Mouse (Mus musculus) heart, embryonic 14.5 days (tissue): Measurements from ENCODE around the gene Gm7029. TPM values are rescaled to one million over a fixed set of nuclear protein-coding genes. Genes with fewer than 3 reads are reported as not detected.
A peak's percentile ranks its signal among the peaks of the same experiment; 100 is the strongest.
"Not testable (repeated sequence)": the region's sequence is repeated elsewhere in the genome, so short reads cannot be mapped to it uniquely, and the experiment has no call there.

ENCODE experiments used
- ATAC-seq: fragments of 200-750 bp; cut with Nextera tagmentation; 2 replicates; pipeline ENCODE4 v1.8.0; 2017; ENCODE audit warnings: low read depth, moderate TSS enrichment; ENCODE audit not compliant: insufficient number of reproducible peaks, insufficient read depth, low FRiP score
- H3K27ac ChIP-seq, 2 experiments: fragments of 200-500 bp in 1 of 2; fragments of 300-500 bp in 1 of 2; sonication (generic) in 1 of 2; replicated peaks in 1 of 2; 2 replicates each; pipeline ENCODE4 v1.5.1; 2012 to 2014; ENCODE audit warnings: low read depth in 2 of 2, low read length in 2 of 2, control low read depth in 1 of 2, mild to moderate bottlenecking in 1 of 2, mixed read lengths in 1 of 2; ENCODE audit not compliant: control insufficient read depth in 1 of 2, insufficient read depth in 1 of 2
- H3K27me3 ChIP-seq: fragments of 300-500 bp; sonication (generic); 2 replicates; pipeline ENCODE4 v1.6.1; 2014; ENCODE audit warnings: mild to moderate bottlenecking, low read length, control low read depth; ENCODE audit not compliant: control insufficient read depth, insufficient read depth
- H3K36me3 ChIP-seq: fragments of 300-500 bp; sonication (generic); 2 replicates; pipeline ENCODE4 v1.6.1; 2014; ENCODE audit warnings: mild to moderate bottlenecking, control low read depth, low read length, mixed read lengths; ENCODE audit not compliant: control insufficient read depth, insufficient read depth
- H3K4me1 ChIP-seq, 2 experiments: fragments of 200-500 bp in 1 of 2; fragments of 300-500 bp in 1 of 2; sonication (generic) in 1 of 2; 2 replicates each; pipeline ENCODE4 v1.6.1; 2012 to 2014; ENCODE audit warnings: low read length in 2 of 2, control low read depth in 1 of 2, mixed read lengths in 1 of 2; ENCODE audit not compliant: control insufficient read depth in 2 of 2, insufficient read depth in 2 of 2
- H3K4me2 ChIP-seq: fragments of 300-500 bp; sonication (generic); 2 replicates; pipeline ENCODE4 v1.6.1; 2014; ENCODE audit warnings: mild to moderate bottlenecking, low read length
- H3K4me3 ChIP-seq, 2 experiments: fragments of 200-500 bp in 1 of 2; fragments of 300-500 bp in 1 of 2; sonication (generic) in 1 of 2; 2 replicates each; pipeline ENCODE4 v1.5.1; 2012 to 2014; ENCODE audit warnings: low read length in 2 of 2, mild to moderate bottlenecking in 2 of 2, control low read depth in 1 of 2, low read depth in 1 of 2, moderate library complexity in 1 of 2; ENCODE audit not compliant: control insufficient read depth in 1 of 2, insufficient read depth in 1 of 2
- H3K9ac ChIP-seq: fragments of 300-500 bp; sonication (generic); 2 replicates; pipeline ENCODE4 v1.6.1; 2014; ENCODE audit warnings: mild to moderate bottlenecking, low read length
- H3K9me3 ChIP-seq: fragments of 300-500 bp; sonication (generic); 2 replicates; pipeline ENCODE4 v1.6.1; 2016; ENCODE audit warnings: low read length, control low read depth; ENCODE audit not compliant: control insufficient read depth
- WGBS: fragments of 180-500 bp; shearing (Covaris S2); extraction: QIAGEN DNeasy Blood & Tissue Kit; methylation state at CpG from one replicate; pipeline ENCODE4 v1.1.7; 2014; 5-methylcytosine and 5-hydroxymethylcytosine counted together
- polyA plus RNA-seq: library from polyadenylated mRNA; unstranded; fragments of >200 nt; fragmentation: Nextera tagmentation; extraction: Ambion mirVana; gene quantifications from 2 replicates; pipeline ENCODE4 v1.2.1, GENCODE M21; 2014

Gene Gm7029
- polyA plus RNA-seq, result not detected in 2 replicates

GRCm38 (mm10) chr17:33873537-33873936 lies at the start of gene Gm7029:
Gm7029 (plus strand) TSS chr17:33873837.
- H3K4me1 ChIP-seq, H3K9me3 ChIP-seq, H3K4me3 ChIP-seq, ATAC-seq, H3K27ac ChIP-seq, H3K27me3 ChIP-seq, H3K4me2 ChIP-seq, H3K9ac ChIP-seq: not testable (repeated sequence)
- H3K36me3 ChIP-seq, result peaks cover 30% of the 10 kb centered on the region
- 76% methylated on average over 3 of the region's 12 CpGs for WGBS

DNA sequence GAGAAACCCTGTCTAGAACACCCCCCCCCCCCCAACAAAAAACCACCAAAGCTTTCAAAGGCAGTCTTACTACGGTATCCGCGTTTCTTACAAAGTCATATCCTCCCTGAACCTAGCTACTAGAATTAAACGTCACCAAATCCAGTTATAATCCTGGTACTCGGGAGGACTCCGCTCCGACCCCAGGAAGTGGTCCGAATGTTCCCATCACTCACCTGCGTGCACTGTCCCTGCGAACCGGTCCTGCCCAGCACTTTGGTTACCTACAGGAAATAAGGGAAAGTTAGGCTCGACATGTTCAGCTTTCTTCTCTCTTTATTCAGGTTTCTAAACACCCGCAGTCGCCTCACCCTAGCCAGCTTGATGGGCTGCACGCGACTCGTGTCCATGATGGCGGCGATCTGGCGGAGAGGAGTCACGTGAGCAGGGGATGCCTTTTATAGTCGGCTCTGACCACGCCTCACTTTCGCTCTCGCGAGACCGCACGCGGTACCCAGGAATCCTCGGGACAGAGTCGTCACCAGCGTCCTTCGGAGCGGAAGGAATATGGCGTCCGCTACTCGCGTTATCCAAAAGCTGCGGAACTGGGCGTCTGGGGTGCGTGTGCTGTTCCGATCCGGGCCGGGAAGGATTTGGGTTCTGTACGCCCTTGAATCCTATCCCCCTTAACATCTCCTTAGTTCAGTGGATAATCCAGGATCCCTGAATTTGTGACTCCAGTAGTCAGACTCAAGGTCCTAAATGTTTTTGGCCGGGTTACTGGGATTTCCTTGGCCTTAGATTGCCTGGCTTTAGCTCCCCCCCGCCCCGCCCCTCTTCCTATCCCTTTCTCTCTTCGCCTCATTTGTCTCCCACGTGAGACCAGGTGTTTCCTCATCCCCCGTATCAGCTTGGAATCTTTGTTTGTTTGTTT lies 49.3 kb upstream of the Gm7029 start, which contains the start of the genes Rps28 and Ndufa7:
Gene Rps28 (minus strand): TSS at position 479 of the 913 bp plus-strand sequence.
Gene Ndufa7 (plus strand): TSS at position 489 of the 913 bp plus-strand sequence.
- Histone ChIP-seq H3K4me2 (peak within 1 kb of the TSS; percentile 76), H3K4me1 (peaks cover 2 to 29% of the 10 kb centered on the region in 2 experiments; a peak in 3 of 4 replicates), H3K36me3 (peaks cover 58% of the 10 kb centered on the region), H3K27ac (peak within 1 kb of the TSS; percentile 80 to 90), H3K9ac (peak within 1 kb of the TSS; percentile 87), H3K9me3 (no peaks in the 10 kb centered on the region), H3K27me3 (no peaks in the 10 kb centered on the region), H3K4me3 (peak within 1 kb of the TSS; percentile 60 to 62)
- under 1% methylated on average over 51 of the region's 51 CpGs for WGBS
- ATAC-seq, result peak; percentile 90

- not testable (repeated sequence) for H3K9me3 ChIP-seq, ATAC-seq, H3K27me3 ChIP-seq
- peak overlapping the region; percentile 80 to 90; a peak in 3 of 4 replicates for H3K27ac ChIP-seq
- peak overlapping the region; percentile 60 to 62 for H3K4me3 ChIP-seq
- peaks cover 4 to 34% of the 10 kb centered on the region in 2 experiments for H3K4me1 ChIP-seq
- peak overlapping the region; percentile 87 for H3K9ac ChIP-seq
- WGBS, result 7% methylated on average over 6 of the region's 6 CpGs
- peaks cover 57% of the 10 kb centered on the region for H3K36me3 ChIP-seq
- peak overlapping the region; percentile 76 for H3K4me2 ChIP-seq
These were observed 48.7 kb upstream of the Gm7029 start for GRCm38 (mm10) chr17:33824997-33825330.

DNA sequence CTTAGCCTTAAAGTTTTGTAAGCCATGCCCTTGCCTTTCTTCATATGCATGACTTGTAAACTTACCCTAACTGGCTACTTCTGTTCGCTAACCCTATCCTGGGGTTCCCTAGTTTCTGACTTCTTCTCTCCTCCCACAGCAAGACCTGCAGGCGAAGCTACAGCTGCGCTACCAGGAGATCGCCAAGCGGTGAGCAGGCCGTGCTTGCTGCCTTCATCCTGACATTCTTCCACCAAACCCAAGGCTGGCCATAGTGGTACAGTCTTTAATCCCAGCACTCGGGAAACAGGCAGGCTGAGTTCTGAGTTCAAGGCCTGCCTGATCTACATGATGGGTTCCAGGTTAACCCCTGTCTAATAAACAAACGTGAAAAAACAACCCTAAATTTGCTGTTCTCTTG lies 48.2 kb upstream of the Gm7029 start:
- Histone ChIP-seq H3K9me3 (no peaks in the 10 kb centered on the region), H3K27me3 (no peaks in the 10 kb centered on the region), H3K4me1 (peaks cover 4 to 34% of the 10 kb centered on the region in 2 experiments), H3K9ac (peak overlapping the region; percentile 87; the same call in 1 of the 2 replicates), H3K4me2 (peak overlapping the region; percentile 76), H3K36me3 (peaks cover 57% of the 10 kb centered on the region), H3K27ac (no peak overlapping the region), H3K4me3 (peak overlapping the region in 1 of 2 experiments; percentile 62; a peak in 2 of 4 replicates)
- no peak for ATAC-seq
- WGBS, result 82% methylated on average over 8 of the region's 8 CpGs

GRCm38 (mm10) chr17:33826850-33827249 lies 46.8 kb upstream of the Gm7029 start:
- Histone ChIP-seq H3K4me2 (no peak overlapping the region), H3K36me3 (peaks cover 55% of the 10 kb centered on the region), H3K4me3 (no peak overlapping the region), H3K9ac (no peak overlapping the region), H3K27ac (no peak overlapping the region), H3K9me3 (no peaks in the 10 kb centered on the region), H3K27me3 (no peaks in the 10 kb centered on the region), H3K4me1 (peaks cover 4 to 34% of the 10 kb centered on the region in 2 experiments)
- WGBS, result 0% methylated on average over 3 of the region's 3 CpGs
- ATAC-seq, result no peak

- H3K36me3 ChIP-seq, result peaks cover 58% of the 10 kb centered on the region
- no peak overlapping the region for H3K9ac ChIP-seq
- 18% methylated on average over 2 of the region's 2 CpGs for WGBS
- H3K27me3 ChIP-seq, result no peaks in the 10 kb centered on the region
- H3K27ac ChIP-seq, result peak overlapping the region; percentile 30 to 64; a peak in 3 of 4 replicates
- no peaks in the 10 kb centered on the region for H3K9me3 ChIP-seq
- peak; percentile 41; the same call in 1 of the 2 replicates for ATAC-seq
- peak overlapping the region; percentile 32; the same call in 1 of the 2 replicates for H3K4me2 ChIP-seq
- no peak overlapping the region for H3K4me3 ChIP-seq
- H3K4me1 ChIP-seq, result peaks cover 4 to 28% of the 10 kb centered on the region in 2 experiments
These were observed 44.7 kb upstream of the Gm7029 start for GRCm38 (mm10) chr17:33828892-33829291.

DNA sequence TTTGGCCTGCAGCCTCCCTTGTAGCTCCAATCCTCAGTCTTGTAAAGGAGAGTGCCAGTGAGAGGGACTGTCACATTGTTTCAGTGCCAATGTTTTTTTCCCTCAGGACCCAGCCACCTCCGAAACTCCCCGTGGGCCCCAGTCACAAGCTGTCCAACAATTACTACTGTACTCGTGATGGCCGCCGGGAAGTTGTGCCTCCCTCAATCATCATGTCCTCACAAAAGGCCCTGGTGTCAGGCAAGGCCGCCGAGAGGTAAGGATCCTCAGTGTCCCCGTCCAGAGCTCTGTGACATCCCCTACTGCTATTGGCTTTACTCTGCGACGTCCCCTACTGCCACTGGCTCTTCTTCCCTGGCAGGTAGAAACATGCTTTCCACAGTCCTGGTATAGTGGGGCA lies 44.1 kb upstream of the Gm7029 start:
- no peaks in the 10 kb centered on the region for H3K27me3 ChIP-seq
- H3K4me1 ChIP-seq, result peaks cover 4 to 28% of the 10 kb centered on the region in 2 experiments
- peak overlapping the region in 1 of 2 experiments; percentile 64; a peak in 2 of 4 replicates for H3K27ac ChIP-seq
- H3K4me2 ChIP-seq, result peak overlapping the region; percentile 32; the same call in 1 of the 2 replicates
- H3K4me3 ChIP-seq, result no peak overlapping the region
- no peak overlapping the region for H3K9ac ChIP-seq
- H3K9me3 ChIP-seq, result no peaks in the 10 kb centered on the region
- WGBS, result 87% methylated on average over 10 of the region's 10 CpGs
- H3K36me3 ChIP-seq, result peaks cover 65% of the 10 kb centered on the region
- no peak for ATAC-seq
